Mouse (Mus musculus): ENCODE measurements at regions not wholly inside any gene's neighbourhood (a gene's known extent, or its start where the extent isn't known, plus 50 kb on each side); places are given as distances from the start of the nearest gene placed in this dataset.

- H3K27me3 ChIP-seq (ENCODE audit: control insufficient read depth, insufficient read depth, low read length), result no peaks in the 10 kb centered on the region
- no peak overlapping the region for H3K4me3 ChIP-seq (ENCODE audit: low read depth, low read length)
- H3K4me2 ChIP-seq (replicated peaks; ENCODE audit: low read depth, low read length), result no peak overlapping the region
- no peaks in the 10 kb centered on the region for H3K4me1 ChIP-seq (replicated peaks; ENCODE audit: control insufficient read depth, insufficient read depth, low read length)
- 93% methylated on average over 3 of the region's 3 CpGs for WGBS
- no peak overlapping the region for H3K9ac ChIP-seq (ENCODE audit: low read depth, low read length)
- no peaks in the 10 kb centered on the region for H3K9me3 ChIP-seq (ENCODE audit: control insufficient read depth, low read length)
- no peaks in the 10 kb centered on the region for H3K36me3 ChIP-seq (ENCODE audit: control insufficient read depth, insufficient read depth, low read length)
- no peak overlapping the region for H3K27ac ChIP-seq (ENCODE audit: low read depth, low read length)
- DNase-seq (ENCODE audit: low spot score) (no peak), ATAC-seq (ENCODE audit: low FRiP score) (no peak)
These were observed 129.4 kb downstream of the Ddx1 start for GRCm38 (mm10) chr12:13119653-13120052.

- whole genome bisulfite sequencing, result 68% methylated on average over 9 of the region's 9 CpGs
- Histone ChIP-seq H3K9ac (ENCODE audit: low read depth, low read length) (no peak overlapping the region), H3K9me3 (ENCODE audit: control insufficient read depth, low read length) (no peaks in the 10 kb centered on the region), H3K4me2 (replicated peaks; ENCODE audit: low read depth, low read length) (no peak overlapping the region), H3K4me1 (replicated peaks; ENCODE audit: control insufficient read depth, insufficient read depth, low read length) (no peaks in the 10 kb centered on the region), H3K36me3 (ENCODE audit: control insufficient read depth, insufficient read depth, low read length) (no peaks in the 10 kb centered on the region), H3K27me3 (ENCODE audit: control insufficient read depth, insufficient read depth, low read length) (no peaks in the 10 kb centered on the region), H3K4me3 (ENCODE audit: low read depth, low read length) (no peak overlapping the region), H3K27ac (ENCODE audit: low read depth, low read length) (no peak overlapping the region)
- DNase-seq (ENCODE audit: low spot score) (no peak), ATAC-seq (ENCODE audit: low FRiP score) (no peak)
These were observed 131.0 kb downstream of the Ddx1 start for GRCm38 (mm10) chr12:13118026-13118425.

GRCm38 (mm10) chr12:13114341-13114740 is 134.7 kb downstream of the Ddx1 start:
- ATAC-seq (ENCODE audit: low FRiP score), result no peak
- no peak overlapping the region for H3K27ac ChIP-seq (ENCODE audit: low read depth, low read length)
- H3K4me2 ChIP-seq (replicated peaks; ENCODE audit: low read depth, low read length), result no peak overlapping the region
- H3K36me3 ChIP-seq (ENCODE audit: control insufficient read depth, insufficient read depth, low read length), result no peaks in the 10 kb centered on the region
- no peaks in the 10 kb centered on the region for H3K9me3 ChIP-seq (ENCODE audit: control insufficient read depth, low read length)
- 72% methylated on average over 4 of the region's 4 CpGs for WGBS
- no peak overlapping the region for H3K4me3 ChIP-seq (ENCODE audit: low read depth, low read length)
- no peak for DNase-seq (ENCODE audit: low spot score)
- no peak overlapping the region for H3K9ac ChIP-seq (ENCODE audit: low read depth, low read length)
- H3K27me3 ChIP-seq (ENCODE audit: control insufficient read depth, insufficient read depth, low read length), result no peaks in the 10 kb centered on the region
- no peaks in the 10 kb centered on the region for H3K4me1 ChIP-seq (replicated peaks; ENCODE audit: control insufficient read depth, insufficient read depth, low read length)

- no peaks in the 10 kb centered on the region for H3K27me3 ChIP-seq (ENCODE audit: control insufficient read depth, insufficient read depth, low read length)
- H3K4me2 ChIP-seq (replicated peaks; ENCODE audit: low read depth, low read length), result no peak overlapping the region
- H3K9ac ChIP-seq (ENCODE audit: low read depth, low read length), result no peak overlapping the region
- no peaks in the 10 kb centered on the region for H3K36me3 ChIP-seq (ENCODE audit: control insufficient read depth, insufficient read depth, low read length)
- no peak overlapping the region for H3K27ac ChIP-seq (ENCODE audit: low read depth, low read length)
- no peak overlapping the region for H3K4me3 ChIP-seq (ENCODE audit: low read depth, low read length)
- WGBS, result 89% methylated on average over 3 of the region's 3 CpGs
- no peak for DNase-seq (ENCODE audit: low spot score)
- no peak for ATAC-seq (ENCODE audit: low FRiP score)
- H3K9me3 ChIP-seq (ENCODE audit: control insufficient read depth, low read length), result no peaks in the 10 kb centered on the region
- H3K4me1 ChIP-seq (replicated peaks; ENCODE audit: control insufficient read depth, insufficient read depth, low read length), result no peaks in the 10 kb centered on the region
These were observed 142.1 kb downstream of the Ddx1 start for GRCm38 (mm10) chr12:13106931-13107330.

GRCm38 (mm10) chr12:13100505-13101354 is 148.3 kb downstream of the Ddx1 start:
- no peaks in the 10 kb centered on the region for H3K36me3 ChIP-seq (ENCODE audit: control insufficient read depth, insufficient read depth, low read length)
- no peak overlapping the region for H3K9ac ChIP-seq (ENCODE audit: low read depth, low read length)
- H3K27me3 ChIP-seq (ENCODE audit: control insufficient read depth, insufficient read depth, low read length), result no peaks in the 10 kb centered on the region
- peak; percentile 25 for DNase-seq (ENCODE audit: low spot score)
- H3K4me2 ChIP-seq (replicated peaks; ENCODE audit: low read depth, low read length), result no peak overlapping the region
- peak; percentile 49; the same call in 1 of the 2 replicates for ATAC-seq (ENCODE audit: low FRiP score)
- no peak overlapping the region for H3K4me3 ChIP-seq (ENCODE audit: low read depth, low read length)
- no peaks in the 10 kb centered on the region for H3K9me3 ChIP-seq (ENCODE audit: control insufficient read depth, low read length)
- 32% methylated on average over 12 of the region's 12 CpGs for WGBS
- no peak overlapping the region for H3K27ac ChIP-seq (ENCODE audit: low read depth, low read length)
- no peaks in the 10 kb centered on the region for H3K4me1 ChIP-seq (replicated peaks; ENCODE audit: control insufficient read depth, insufficient read depth, low read length)

GRCm38 (mm10) chr12:13094111-13094851 is 152.6 kb upstream of the Mycn start:
- no peaks in the 10 kb centered on the region for H3K4me1 ChIP-seq (replicated peaks; ENCODE audit: control insufficient read depth, insufficient read depth, low read length)
- H3K9me3 ChIP-seq (ENCODE audit: control insufficient read depth, low read length), result no peaks in the 10 kb centered on the region
- no peak overlapping the region for H3K4me2 ChIP-seq (replicated peaks; ENCODE audit: low read depth, low read length)
- H3K36me3 ChIP-seq (ENCODE audit: control insufficient read depth, insufficient read depth, low read length), result no peaks in the 10 kb centered on the region
- no peak overlapping the region for H3K9ac ChIP-seq (ENCODE audit: low read depth, low read length)
- WGBS, result 81% methylated on average over 9 of the region's 9 CpGs
- DNase-seq (ENCODE audit: low spot score) (no peak), ATAC-seq (ENCODE audit: low FRiP score) (no peak)
- no peaks in the 10 kb centered on the region for H3K27me3 ChIP-seq (ENCODE audit: control insufficient read depth, insufficient read depth, low read length)
- no peak overlapping the region for H3K4me3 ChIP-seq (ENCODE audit: low read depth, low read length)
- no peak overlapping the region for H3K27ac ChIP-seq (ENCODE audit: low read depth, low read length)

- no peaks in the 10 kb centered on the region for H3K36me3 ChIP-seq (ENCODE audit: control insufficient read depth, insufficient read depth, low read length)
- DNase-seq (ENCODE audit: low spot score), result peak; percentile 30
- no peak overlapping the region for H3K4me2 ChIP-seq (replicated peaks; ENCODE audit: low read depth, low read length)
- no peaks in the 10 kb centered on the region for H3K9me3 ChIP-seq (ENCODE audit: control insufficient read depth, low read length)
- no peak overlapping the region for H3K27ac ChIP-seq (ENCODE audit: low read depth, low read length)
- H3K4me3 ChIP-seq (ENCODE audit: low read depth, low read length), result no peak overlapping the region
- H3K9ac ChIP-seq (ENCODE audit: low read depth, low read length), result no peak overlapping the region
- no peaks in the 10 kb centered on the region for H3K27me3 ChIP-seq (ENCODE audit: control insufficient read depth, insufficient read depth, low read length)
- 31% methylated on average over 9 of the region's 9 CpGs for WGBS
- no peaks in the 10 kb centered on the region for H3K4me1 ChIP-seq (replicated peaks; ENCODE audit: control insufficient read depth, insufficient read depth, low read length)
- ATAC-seq (ENCODE audit: low FRiP score), result no peak
These were observed 144.2 kb upstream of the Mycn start for GRCm38 (mm10) chr12:13085951-13086350.

- ATAC-seq (ENCODE audit: low FRiP score) (peak; percentile 32; the same call in 1 of the 2 replicates), DNase-seq (ENCODE audit: low spot score) (no peak)
- H3K27me3 ChIP-seq (ENCODE audit: control insufficient read depth, insufficient read depth, low read length), result no peaks in the 10 kb centered on the region
- no peak overlapping the region for H3K4me3 ChIP-seq (ENCODE audit: low read depth, low read length)
- no peak overlapping the region for H3K4me2 ChIP-seq (replicated peaks; ENCODE audit: low read depth, low read length)
- H3K9ac ChIP-seq (ENCODE audit: low read depth, low read length), result no peak overlapping the region
- no peaks in the 10 kb centered on the region for H3K36me3 ChIP-seq (ENCODE audit: control insufficient read depth, insufficient read depth, low read length)
- WGBS, result 85% methylated on average over 6 of the region's 6 CpGs
- no peaks in the 10 kb centered on the region for H3K4me1 ChIP-seq (replicated peaks; ENCODE audit: control insufficient read depth, insufficient read depth, low read length)
- H3K9me3 ChIP-seq (ENCODE audit: control insufficient read depth, low read length), result no peaks in the 10 kb centered on the region
- no peak overlapping the region for H3K27ac ChIP-seq (ENCODE audit: low read depth, low read length)
These were observed 143.8 kb upstream of the Mycn start for GRCm38 (mm10) chr12:13085484-13085883.
